Mouse (Mus musculus): ENCODE data around the gene Setd3. TPM values are rescaled to one million over a fixed set of nuclear protein-coding genes. Genes with fewer than 3 reads are reported as not detected.
A peak's percentile ranks its signal among the peaks of the same experiment; 100 is the strongest.

Gene Setd3
- 90.6 and 91.9 TPM in 2 replicates for polyA plus RNA-seq (2014; fragmentation: Nextera tagmentation; extraction: Ambion mirVana)

DNA sequence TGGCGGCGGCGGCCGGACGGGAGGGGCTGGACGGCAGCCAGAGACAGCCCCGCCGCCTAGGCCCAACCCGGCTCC is at the start of gene Setd3:
Gene Setd3 (minus strand): TSS at position 69 of the 75 bp plus-strand sequence.
- peaks cover 6% of the 10 kb centered on the region; the same call in 1 of the 2 replicates for H3K36me3 ChIP-seq (ENCODE audit: control insufficient read depth, insufficient read depth, low read length)
- H3K4me3 ChIP-seq (ENCODE audit: low read depth, low read length), result peak within 1 kb of the TSS; percentile 97
- H3K9ac ChIP-seq (replicated peaks; ENCODE audit: low read depth, low read length), result peak within 1 kb of the TSS; percentile 91
- peaks cover 17% of the 10 kb centered on the region for H3K4me1 ChIP-seq (ENCODE audit: control insufficient read depth, insufficient read depth, low read length)
- H3K27ac ChIP-seq (ENCODE audit: low read depth, low read length), result peak within 1 kb of the TSS; percentile 81
- ATAC-seq (ENCODE audit: low read depth), result no peak
- H3K4me2 ChIP-seq (ENCODE audit: low read depth, low read length), result peak within 1 kb of the TSS; percentile 90
- WGBS, result 0% methylated on average over 6 of the region's 9 CpGs
- 0 out of 2 replicates have a peak, but pooled peaks cover 3% of the 10 kb centered on the region for H3K27me3 ChIP-seq (ENCODE audit: control insufficient read depth, insufficient read depth, low read length)
- no peaks in the 10 kb centered on the region for H3K9me3 ChIP-seq (ENCODE audit: control insufficient read depth, low read length)

DNA sequence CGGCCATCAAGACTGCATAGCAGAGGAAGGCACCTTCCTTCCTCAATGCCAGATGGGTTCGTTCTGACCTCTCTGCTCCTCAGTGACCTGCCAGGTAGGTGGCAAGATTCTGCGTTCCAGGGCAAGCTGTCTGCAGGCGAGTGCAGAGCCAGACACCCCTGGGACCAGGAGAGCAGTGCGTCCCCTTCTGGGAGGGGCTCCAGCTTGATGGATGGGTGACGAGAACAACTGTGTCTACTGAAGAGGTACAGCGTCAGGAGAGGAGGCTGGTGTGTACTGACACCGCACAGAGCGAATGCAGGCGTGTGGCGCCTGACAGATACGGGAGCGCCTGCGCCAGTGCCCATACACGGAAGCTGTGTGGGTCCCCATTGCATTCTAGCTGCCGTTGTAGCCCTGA is 48.4 kb upstream of the Setd3 start:
- no peak overlapping the region for H3K9ac ChIP-seq (replicated peaks; ENCODE audit: low read depth, low read length)
- 71% methylated on average over 16 of the region's 16 CpGs for WGBS
- H3K36me3 ChIP-seq (ENCODE audit: control insufficient read depth, insufficient read depth, low read length), result no peaks in the 10 kb centered on the region
- no peak overlapping the region for H3K4me3 ChIP-seq (ENCODE audit: low read depth, low read length)
- no peaks in the 10 kb centered on the region for H3K9me3 ChIP-seq (ENCODE audit: control insufficient read depth, low read length)
- no peak for ATAC-seq (ENCODE audit: low read depth)
- H3K27ac ChIP-seq (ENCODE audit: low read depth, low read length), result no peak overlapping the region
- no peaks in the 10 kb centered on the region for H3K27me3 ChIP-seq (ENCODE audit: control insufficient read depth, insufficient read depth, low read length)
- peaks cover 17% of the 10 kb centered on the region for H3K4me1 ChIP-seq (ENCODE audit: control insufficient read depth, insufficient read depth, low read length)
- no peak overlapping the region for H3K4me2 ChIP-seq (ENCODE audit: low read depth, low read length)

DNA sequence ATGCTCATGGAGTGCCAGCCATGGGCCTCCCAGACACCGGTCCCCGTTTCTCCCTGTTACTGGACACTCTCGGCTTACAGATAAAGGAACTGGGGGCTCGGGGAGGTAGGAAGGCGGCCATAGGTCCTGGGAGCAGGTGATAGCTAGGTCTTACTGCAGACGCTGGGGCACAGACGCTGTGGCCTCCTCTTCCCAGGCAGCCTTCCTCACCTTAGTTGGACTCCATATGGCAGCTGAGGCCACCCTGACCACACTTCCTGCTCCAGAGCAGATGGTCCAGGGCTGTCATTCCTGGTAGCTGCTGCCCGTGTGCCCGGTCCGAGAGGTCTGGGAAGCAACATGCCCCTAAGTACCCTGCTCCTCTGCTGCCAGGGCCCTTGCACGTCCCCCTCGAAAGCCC is 47.8 kb upstream of the Setd3 start:
- Histone ChIP-seq H3K27me3 (ENCODE audit: control insufficient read depth, insufficient read depth, low read length) (no peaks in the 10 kb centered on the region), H3K4me3 (ENCODE audit: low read depth, low read length) (no peak overlapping the region), H3K27ac (ENCODE audit: low read depth, low read length) (no peak overlapping the region), H3K9ac (replicated peaks; ENCODE audit: low read depth, low read length) (no peak overlapping the region), H3K9me3 (ENCODE audit: control insufficient read depth, low read length) (no peaks in the 10 kb centered on the region), H3K36me3 (ENCODE audit: control insufficient read depth, insufficient read depth, low read length) (no peaks in the 10 kb centered on the region), H3K4me1 (ENCODE audit: control insufficient read depth, insufficient read depth, low read length) (peaks cover 16% of the 10 kb centered on the region), H3K4me2 (ENCODE audit: low read depth, low read length) (no peak overlapping the region)
- ATAC-seq (ENCODE audit: low read depth), result no peak
- WGBS, result 85% methylated on average over 12 of the region's 12 CpGs

GRCm38 (mm10) chr12:108226216-108226615 is 47.1 kb upstream of the Setd3 start:
- Histone ChIP-seq H3K4me1 (ENCODE audit: control insufficient read depth, insufficient read depth, low read length) (peaks cover 16% of the 10 kb centered on the region), H3K36me3 (ENCODE audit: control insufficient read depth, insufficient read depth, low read length) (no peaks in the 10 kb centered on the region), H3K9ac (replicated peaks; ENCODE audit: low read depth, low read length) (no peak overlapping the region), H3K27ac (ENCODE audit: low read depth, low read length) (no peak overlapping the region), H3K9me3 (ENCODE audit: control insufficient read depth, low read length) (no peaks in the 10 kb centered on the region), H3K4me3 (ENCODE audit: low read depth, low read length) (no peak overlapping the region), H3K4me2 (ENCODE audit: low read depth, low read length) (no peak overlapping the region), H3K27me3 (ENCODE audit: control insufficient read depth, insufficient read depth, low read length) (no peaks in the 10 kb centered on the region)
- ATAC-seq (ENCODE audit: low read depth), result no peak
- 79% methylated on average over 13 of the region's 13 CpGs for WGBS

- Histone ChIP-seq H3K4me2 (ENCODE audit: low read depth, low read length) (no peak overlapping the region), H3K27me3 (ENCODE audit: control insufficient read depth, insufficient read depth, low read length) (no peaks in the 10 kb centered on the region), H3K4me3 (ENCODE audit: low read depth, low read length) (no peak overlapping the region), H3K9me3 (ENCODE audit: control insufficient read depth, low read length) (no peaks in the 10 kb centered on the region), H3K9ac (replicated peaks; ENCODE audit: low read depth, low read length) (no peak overlapping the region), H3K36me3 (ENCODE audit: control insufficient read depth, insufficient read depth, low read length) (no peaks in the 10 kb centered on the region), H3K27ac (ENCODE audit: low read depth, low read length) (no peak overlapping the region), H3K4me1 (ENCODE audit: control insufficient read depth, insufficient read depth, low read length) (peaks cover 20% of the 10 kb centered on the region)
- 61% methylated on average over 7 of the region's 7 CpGs for WGBS
- no peak for ATAC-seq (ENCODE audit: low read depth)
Measured at GRCm38 (mm10) chr12:108225781-108226180, 46.7 kb upstream of the Setd3 start.

GRCm38 (mm10) chr12:108223357-108223756 is 44.2 kb upstream of the Setd3 start:
- 27% methylated on average over 8 of the region's 8 CpGs for WGBS
- H3K4me1 ChIP-seq (ENCODE audit: control insufficient read depth, insufficient read depth, low read length), result peaks cover 43% of the 10 kb centered on the region
- no peaks in the 10 kb centered on the region for H3K27me3 ChIP-seq (ENCODE audit: control insufficient read depth, insufficient read depth, low read length)
- no peaks in the 10 kb centered on the region for H3K9me3 ChIP-seq (ENCODE audit: control insufficient read depth, low read length)
- no peak overlapping the region for H3K4me2 ChIP-seq (ENCODE audit: low read depth, low read length)
- H3K27ac ChIP-seq (ENCODE audit: low read depth, low read length), result no peak overlapping the region
- ATAC-seq (ENCODE audit: low read depth), result no peak
- H3K4me3 ChIP-seq (ENCODE audit: low read depth, low read length), result no peak overlapping the region
- H3K36me3 ChIP-seq (ENCODE audit: control insufficient read depth, insufficient read depth, low read length), result no peaks in the 10 kb centered on the region
- H3K9ac ChIP-seq (replicated peaks; ENCODE audit: low read depth, low read length), result no peak overlapping the region

- no peak overlapping the region for H3K4me2 ChIP-seq (ENCODE audit: low read depth, low read length)
- WGBS, result 87% methylated on average over 7 of the region's 7 CpGs
Measured at GRCm38 (mm10) chr12:108221712-108222111, 42.6 kb upstream of the Setd3 start.

GRCm38 (mm10) chr12:108221206-108221605 is 42.1 kb upstream of the Setd3 start:
- H3K9me3 ChIP-seq (ENCODE audit: control insufficient read depth, low read length), result no peaks in the 10 kb centered on the region
- no peak overlapping the region for H3K4me2 ChIP-seq (ENCODE audit: low read depth, low read length)
- no peaks in the 10 kb centered on the region for H3K27me3 ChIP-seq (ENCODE audit: control insufficient read depth, insufficient read depth, low read length)
- peak; percentile 16; the same call in 1 of the 2 replicates for ATAC-seq (ENCODE audit: low read depth)
- H3K9ac ChIP-seq (replicated peaks; ENCODE audit: low read depth, low read length), result no peak overlapping the region
- no peak overlapping the region for H3K4me3 ChIP-seq (ENCODE audit: low read depth, low read length)
- H3K4me1 ChIP-seq (ENCODE audit: control insufficient read depth, insufficient read depth, low read length), result peaks cover 57% of the 10 kb centered on the region
- peak overlapping the region; percentile 87 for H3K27ac ChIP-seq (ENCODE audit: low read depth, low read length)
- 51% methylated on average over 10 of the region's 10 CpGs for WGBS
- no peaks in the 10 kb centered on the region for H3K36me3 ChIP-seq (ENCODE audit: control insufficient read depth, insufficient read depth, low read length)

More at GRCm38 (mm10) chr12:108221712-108222111, 42.6 kb upstream of the Setd3 start:
- Histone ChIP-seq H3K4me3 (ENCODE audit: low read depth, low read length) (no peak overlapping the region), H3K9me3 (ENCODE audit: control insufficient read depth, low read length) (no peaks in the 10 kb centered on the region), H3K27me3 (ENCODE audit: control insufficient read depth, insufficient read depth, low read length) (no peaks in the 10 kb centered on the region), H3K4me1 (ENCODE audit: control insufficient read depth, insufficient read depth, low read length) (peaks cover 55% of the 10 kb centered on the region), H3K9ac (replicated peaks; ENCODE audit: low read depth, low read length) (no peak overlapping the region), H3K27ac (ENCODE audit: low read depth, low read length) (peak overlapping the region; percentile 87; the same call in 1 of the 2 replicates), H3K36me3 (ENCODE audit: control insufficient read depth, insufficient read depth, low read length) (no peaks in the 10 kb centered on the region)
- no peak for ATAC-seq (ENCODE audit: low read depth)

DNA sequence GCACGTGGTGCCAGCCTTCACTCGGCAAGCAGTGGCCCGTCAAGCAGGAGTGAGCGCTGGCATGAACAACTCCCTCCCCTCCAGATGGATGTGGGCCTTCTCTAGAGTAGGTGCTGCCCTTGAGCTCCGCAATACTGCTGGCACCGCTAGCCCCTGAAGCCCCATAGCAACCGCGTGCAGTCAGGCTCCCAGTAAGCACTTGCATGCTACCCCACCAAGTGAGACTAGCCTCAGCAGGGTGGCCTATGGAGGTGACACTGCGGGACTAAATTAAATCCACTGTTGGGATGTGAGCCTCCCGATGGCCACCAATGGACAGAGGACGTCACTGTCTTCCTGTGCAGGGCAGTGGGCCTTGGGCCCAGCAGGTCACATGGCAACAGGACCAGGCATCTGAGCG is 41.5 kb upstream of the Setd3 start:
- peak; percentile 33; the same call in 1 of the 2 replicates for ATAC-seq (ENCODE audit: low read depth)
- H3K4me2 ChIP-seq (ENCODE audit: low read depth, low read length), result 0 out of 2 replicates have a peak overlapping the region, but pooled peaks have one; percentile 4
- no peak overlapping the region for H3K9ac ChIP-seq (replicated peaks; ENCODE audit: low read depth, low read length)
- peaks cover 58% of the 10 kb centered on the region for H3K4me1 ChIP-seq (ENCODE audit: control insufficient read depth, insufficient read depth, low read length)
- H3K27ac ChIP-seq (ENCODE audit: low read depth, low read length), result peak overlapping the region; percentile 87
- H3K27me3 ChIP-seq (ENCODE audit: control insufficient read depth, insufficient read depth, low read length), result no peaks in the 10 kb centered on the region
- H3K36me3 ChIP-seq (ENCODE audit: control insufficient read depth, insufficient read depth, low read length), result no peaks in the 10 kb centered on the region
- H3K4me3 ChIP-seq (ENCODE audit: low read depth, low read length), result no peak overlapping the region
- no peaks in the 10 kb centered on the region for H3K9me3 ChIP-seq (ENCODE audit: control insufficient read depth, low read length)
- WGBS, result 38% methylated on average over 12 of the region's 12 CpGs
